Mouse (Mus musculus) embryonic facial prominence, embryonic 15.5 days (tissue): ENCODE measurements around the gene Itch. TPM values are rescaled to one million over a fixed set of nuclear protein-coding genes. Genes with fewer than 3 reads are reported as not detected.

Experiments used
- ATAC-seq: fragments of 200-750 bp; cut with Nextera tagmentation; 2 replicates; pipeline ENCODE4 v1.8.0; 2017; ENCODE audit warnings: low read depth, moderate TSS enrichment; ENCODE audit not compliant: insufficient number of reproducible peaks, low FRiP score, low TSS enrichment
- H3K27ac ChIP-seq: fragments of 300-500 bp; sonication (generic); replicated peaks from 2 replicates; pipeline ENCODE4 v1.5.1; 2015; ENCODE audit warnings: mild to moderate bottlenecking, inconsistent platforms
- H3K27me3 ChIP-seq: fragments of 300-500 bp; sonication (generic); 2 replicates; pipeline ENCODE4 v1.6.1; 2015; ENCODE audit warnings: inconsistent platforms
- H3K36me3 ChIP-seq: fragments of 300-500 bp; sonication (generic); 2 replicates; pipeline ENCODE4 v1.6.1; 2015; ENCODE audit warnings: mild to moderate bottlenecking, inconsistent platforms
- H3K4me1 ChIP-seq: fragments of 300-500 bp; sonication (generic); 2 replicates; pipeline ENCODE4 v1.6.1; 2015; ENCODE audit warnings: inconsistent platforms
- H3K4me2 ChIP-seq: fragments of 300-500 bp; sonication (generic); replicated peaks from 2 replicates; pipeline ENCODE4 v1.6.1; 2015; ENCODE audit warnings: mild to moderate bottlenecking, inconsistent platforms
- H3K4me3 ChIP-seq: fragments of 300-500 bp; sonication (generic); replicated peaks from 2 replicates; pipeline ENCODE4 v1.5.1; 2015; ENCODE audit warnings: mild to moderate bottlenecking, inconsistent platforms
- H3K9ac ChIP-seq: fragments of 300-500 bp; sonication (generic); 2 replicates; pipeline ENCODE4 v1.6.1; 2015; ENCODE audit warnings: inconsistent platforms
- H3K9me3 ChIP-seq: fragments of 300-500 bp; sonication (generic); replicated peaks from 2 replicates; pipeline ENCODE4 v1.6.1; 2016; ENCODE audit warnings: inconsistent platforms
- WGBS: fragments of 180-500 bp; shearing (Covaris S2); methylation state at CpG from one replicate; pipeline ENCODE4 v1.1.7; 2015; 5-methylcytosine and 5-hydroxymethylcytosine counted together
- polyA plus RNA-seq: library from polyadenylated mRNA; unstranded; fragments of >200 nt; fragmentation: Nextera tagmentation; extraction: Ambion mirVana; gene quantifications from 2 replicates; pipeline ENCODE4 v1.2.1, GENCODE M21; 2015

Itch gene
- polyA plus RNA-seq, 1 experiment from 2014 or later, result 52.6 TPM

DNA sequence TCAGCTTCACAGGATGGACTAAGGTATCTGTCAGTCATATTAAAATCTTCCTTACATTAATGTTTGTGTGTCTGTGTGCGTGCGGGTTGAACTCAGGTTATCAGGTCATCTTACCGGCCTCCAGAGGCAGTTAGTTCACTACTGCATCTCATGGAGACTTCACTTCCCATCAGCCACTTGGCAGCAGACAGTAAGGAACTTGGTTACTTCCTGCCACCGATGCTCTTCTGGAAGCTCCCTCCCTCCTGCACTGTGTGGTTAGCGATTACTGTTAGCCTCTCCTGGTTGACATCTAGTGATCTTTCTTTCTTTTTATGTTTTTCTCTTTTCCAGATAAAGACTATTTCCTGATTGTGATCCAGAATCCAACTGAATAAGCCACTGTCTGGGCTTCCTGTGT lies 116.3 kb downstream of the Itch start:
- H3K9me3 ChIP-seq, result no peaks in the 10 kb centered on the region
- H3K27ac ChIP-seq, result no peak overlapping the region
- peaks cover 72% of the 10 kb centered on the region for H3K36me3 ChIP-seq
- H3K4me3 ChIP-seq, result no peak overlapping the region
- H3K4me2 ChIP-seq, result no peak overlapping the region
- H3K9ac ChIP-seq, result no peak overlapping the region
- H3K4me1 ChIP-seq, result no peaks in the 10 kb centered on the region
- 92% methylated on average over 5 of the region's 5 CpGs for WGBS
- no peaks in the 10 kb centered on the region for H3K27me3 ChIP-seq
- no peak for ATAC-seq

- H3K36me3 ChIP-seq, result no peaks in the 10 kb centered on the region
- H3K9me3 ChIP-seq, result no peaks in the 10 kb centered on the region
- no peak for ATAC-seq
- WGBS, result 74% methylated on average over 6 of the region's 6 CpGs
- H3K27me3 ChIP-seq, result no peaks in the 10 kb centered on the region
- H3K4me1 ChIP-seq, result no peaks in the 10 kb centered on the region
- H3K4me3 ChIP-seq, result no peak overlapping the region
- H3K9ac ChIP-seq, result no peak overlapping the region
- no peak overlapping the region for H3K4me2 ChIP-seq
- H3K27ac ChIP-seq, result no peak overlapping the region
These were observed 132.2 kb downstream of the Itch start for GRCm38 (mm10) chr2:155265526-155265925.

DNA sequence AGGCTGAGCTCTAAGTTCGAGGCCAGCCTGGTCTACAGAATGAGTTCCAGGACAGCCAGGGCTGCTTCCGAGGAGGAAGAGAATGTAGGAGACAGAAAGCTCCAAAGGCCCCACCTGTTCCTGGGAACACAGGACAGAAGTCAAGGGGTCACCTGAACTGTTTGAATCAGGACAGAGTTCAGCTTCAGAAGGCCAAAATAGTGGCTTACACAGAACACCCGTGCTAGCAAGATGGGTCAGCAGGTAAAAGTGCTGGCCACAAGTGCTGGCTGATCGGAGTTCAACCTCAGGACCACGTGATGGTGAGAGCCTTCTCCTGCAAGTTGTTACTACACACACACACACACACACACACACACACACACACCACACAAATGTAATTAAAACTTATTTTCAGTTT lies 133.6 kb downstream of the Itch start:
- Histone ChIP-seq H3K27me3 (no peaks in the 10 kb centered on the region), H3K9me3 (no peaks in the 10 kb centered on the region), H3K4me3 (no peak overlapping the region), H3K27ac (no peak overlapping the region), H3K36me3 (no peaks in the 10 kb centered on the region), H3K9ac (no peak overlapping the region), H3K4me1 (no peaks in the 10 kb centered on the region), H3K4me2 (no peak overlapping the region)
- ATAC-seq, result no peak
- 83% methylated on average over 5 of the region's 5 CpGs for WGBS

DNA sequence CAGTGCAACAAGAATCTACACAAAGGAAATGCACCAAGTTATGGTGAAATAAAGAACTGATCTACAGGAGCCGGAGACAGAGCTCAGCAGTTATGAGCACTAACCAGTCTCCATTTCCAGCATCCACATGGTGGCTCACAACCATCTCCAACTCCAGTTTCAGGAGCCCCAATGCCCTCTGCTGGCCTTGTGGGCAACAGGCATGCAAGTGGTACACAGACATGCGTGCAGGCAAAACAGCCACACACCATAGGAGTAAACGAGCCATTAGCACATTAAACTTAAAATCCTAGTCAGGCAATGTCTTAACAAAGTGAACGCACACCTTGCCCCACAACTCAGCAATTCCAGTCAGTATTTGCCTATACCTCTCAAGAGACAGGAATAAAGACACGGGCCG lies 138.6 kb downstream of the Itch start:
- H3K36me3 ChIP-seq, result no peaks in the 10 kb centered on the region
- H3K4me1 ChIP-seq, result peaks cover 9% of the 10 kb centered on the region
- H3K27ac ChIP-seq, result no peak overlapping the region
- H3K4me2 ChIP-seq, result no peak overlapping the region
- no peak overlapping the region for H3K9ac ChIP-seq
- H3K9me3 ChIP-seq, result no peaks in the 10 kb centered on the region
- ATAC-seq, result no peak
- no peak overlapping the region for H3K4me3 ChIP-seq
- H3K27me3 ChIP-seq, result no peaks in the 10 kb centered on the region
- WGBS, result 74% methylated on average over 6 of the region's 6 CpGs

DNA sequence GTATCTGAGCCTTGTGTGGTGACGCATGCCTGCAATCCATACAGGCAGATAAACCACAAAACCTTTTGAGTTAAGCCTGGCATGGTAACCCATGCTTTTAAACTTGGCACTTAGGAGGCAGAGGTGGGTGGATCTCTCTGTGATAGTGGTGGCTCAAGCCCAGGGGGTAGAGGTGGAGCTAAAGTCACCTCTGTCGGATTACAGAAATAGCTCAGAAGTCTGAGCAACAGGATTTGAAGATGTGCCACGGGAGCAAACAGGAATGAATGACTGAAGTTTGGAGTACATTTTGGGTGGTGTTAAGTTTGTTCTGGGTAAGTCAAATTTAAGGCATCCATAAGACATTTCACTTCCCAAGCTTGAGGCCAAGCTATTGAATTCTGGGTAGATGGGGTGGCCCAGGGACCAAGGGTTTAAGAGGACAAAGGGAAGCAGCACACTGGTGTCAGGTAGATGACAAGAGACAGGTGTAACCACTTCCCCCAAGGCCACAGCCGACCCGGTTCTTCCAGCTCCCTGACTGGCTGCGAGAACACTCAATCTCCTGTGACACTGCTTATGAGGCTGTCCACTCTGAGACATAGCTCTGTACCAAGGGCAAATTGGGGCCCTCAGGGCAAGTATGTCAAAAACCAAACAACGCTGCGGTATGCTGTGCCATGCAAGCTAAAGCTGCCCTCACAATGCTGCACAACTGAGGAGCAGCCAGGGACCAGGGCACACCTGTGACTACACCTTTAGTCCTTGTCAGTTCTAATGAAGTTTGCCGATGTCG lies 139.3 kb downstream of the Itch start:
- H3K4me1 ChIP-seq, result peaks cover 15% of the 10 kb centered on the region
- WGBS, result 60% methylated on average over 10 of the region's 10 CpGs
- no peak for ATAC-seq
- H3K36me3 ChIP-seq, result no peaks in the 10 kb centered on the region
- H3K27ac ChIP-seq, result no peak overlapping the region
- H3K27me3 ChIP-seq, result no peaks in the 10 kb centered on the region
- H3K9me3 ChIP-seq, result no peaks in the 10 kb centered on the region
- no peak overlapping the region for H3K4me3 ChIP-seq
- H3K4me2 ChIP-seq, result no peak overlapping the region
- H3K9ac ChIP-seq, result no peak overlapping the region

DNA sequence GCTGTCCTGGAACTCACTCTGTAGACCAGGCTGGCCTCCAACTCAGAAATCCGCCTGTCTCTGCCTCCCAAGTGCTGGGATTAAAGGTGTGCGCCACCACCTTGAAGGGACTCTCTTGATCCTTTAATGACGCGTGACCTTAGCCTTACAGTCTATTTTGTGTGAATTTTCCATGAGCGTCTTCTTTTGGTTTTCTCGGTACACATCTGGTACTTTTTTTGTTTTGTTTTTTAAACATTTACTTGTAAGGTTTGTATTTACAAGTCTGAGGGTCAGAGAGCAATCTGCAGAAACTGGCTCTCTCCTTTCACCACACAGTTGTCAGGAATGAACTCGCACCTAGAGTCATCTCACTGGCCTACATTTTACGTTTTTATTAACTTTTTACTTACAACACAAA lies 140.3 kb downstream of the Itch start:
- Histone ChIP-seq H3K36me3 (peaks cover 4% of the 10 kb centered on the region; the same call in 1 of the 2 replicates), H3K9ac (no peak overlapping the region), H3K4me2 (no peak overlapping the region), H3K4me3 (no peak overlapping the region), H3K27ac (no peak overlapping the region), H3K27me3 (no peaks in the 10 kb centered on the region), H3K4me1 (peaks cover 15% of the 10 kb centered on the region), H3K9me3 (no peaks in the 10 kb centered on the region)
- no peak for ATAC-seq
- WGBS, result 84% methylated on average over 8 of the region's 8 CpGs

GRCm38 (mm10) chr2:155276195-155276594 lies 142.9 kb downstream of the Itch start, which contains the start of gene Map1lc3a:
Map1lc3a (plus strand) TSS chr2:155276297.
- no peaks in the 10 kb centered on the region for H3K27me3 ChIP-seq
- H3K9ac ChIP-seq, result peak within 1 kb of the TSS; percentile 95
- 1% methylated on average over 47 of the region's 47 CpGs for WGBS
- H3K9me3 ChIP-seq, result no peaks in the 10 kb centered on the region
- H3K27ac ChIP-seq, result peak within 1 kb of the TSS; percentile 94
- peaks cover 10% of the 10 kb centered on the region; the same call in 1 of the 2 replicates for H3K36me3 ChIP-seq
- peaks cover 15% of the 10 kb centered on the region for H3K4me1 ChIP-seq
- peak; percentile 90 for ATAC-seq
- H3K4me2 ChIP-seq, result peak within 1 kb of the TSS; percentile 71
- H3K4me3 ChIP-seq, result peak within 1 kb of the TSS; percentile 98

Other genes starting within 250 kb of the Itch start
- gene Eif2s2, start 240.6 kb upstream of the Itch start, polyA plus RNA-seq, result 96.8 and 103 TPM in 2 replicates
- 5.9 and 8.3 TPM in 2 replicates for gene Gm14226, start 115.2 kb upstream of the Itch start, polyA plus RNA-seq
- gene Ahcy, start 59.0 kb upstream of the Itch start, polyA plus RNA-seq, result 52.9 and 54.5 TPM in 2 replicates
- 477 and 481 TPM in 2 replicates for gene Dynlrb1, start 103.0 kb downstream of the Itch start, polyA plus RNA-seq
- 270 and 276 TPM in 2 replicates for gene Map1lc3a, start 142.8 kb downstream of the Itch start, polyA plus RNA-seq
- 40.6 and 44.9 TPM in 2 replicates for gene Pigu, start 223.9 kb downstream of the Itch start, polyA plus RNA-seq
- gene Trp53inp2, start 247.6 kb downstream of the Itch start, polyA plus RNA-seq, result 22.8 and 26.0 TPM in 2 replicates